In genomic region chr14:40955596-40956251, GRCm38 (mm10) we compare ENCODE assay signal across 8 mouse cellular contexts. TPM values are rescaled to one million over a fixed set of nuclear protein-coding genes. Genes with fewer than 3 reads are reported as not detected.
DNase-seq lines count a peak whose midpoint lies in the region; ATAC-seq lines count a peak whose summit lies in the region.

No protein-coding gene starts in this region.

- H3K36me3 ChIP-seq in forebrain, embryonic 12.5 days (replicated peaks) = no peaks in the 10 kb centered on the region
- H3K36me3 ChIP-seq in hindbrain, embryonic 16.5 days (ENCODE audit: control insufficient read depth, insufficient read depth, low read length) = no peaks in the 10 kb centered on the region
- no peaks in the 10 kb centered on the region for H3K36me3 ChIP-seq in liver, embryonic 11.5 days (ENCODE audit: control insufficient read depth, insufficient read depth, low read length)

- H3K4me2 ChIP-seq in forebrain, embryonic 12.5 days = peak overlapping the region; percentile 48
- peak overlapping the region; percentile 32 for H3K4me2 ChIP-seq in hindbrain, embryonic 16.5 days (ENCODE audit: low read length)
- peak overlapping the region; percentile 54 for H3K4me2 ChIP-seq in liver, embryonic 11.5 days

- H3K27me3 ChIP-seq in forebrain, embryonic 12.5 days = no peaks in the 10 kb centered on the region
- H3K27me3 ChIP-seq in hindbrain, embryonic 16.5 days (replicated peaks; ENCODE audit: control insufficient read depth, insufficient read depth, low read length) = no peaks in the 10 kb centered on the region
- no peaks in the 10 kb centered on the region for H3K27me3 ChIP-seq in liver, embryonic 11.5 days (replicated peaks; ENCODE audit: control insufficient read depth, insufficient read depth, low read length)

- H3K9me3 ChIP-seq in forebrain, embryonic 12.5 days = no peaks in the 10 kb centered on the region
- H3K9me3 ChIP-seq in hindbrain, embryonic 16.5 days (ENCODE audit: control insufficient read depth, low read length) = no peaks in the 10 kb centered on the region
- no peaks in the 10 kb centered on the region for H3K9me3 ChIP-seq in liver, embryonic 11.5 days (ENCODE audit: control insufficient read depth, low read length)

- WGBS in forebrain, embryonic 12.5 days = under 1% methylated on average over 10 of the region's 10 CpGs
- 7% methylated on average over 10 of the region's 10 CpGs for WGBS in hindbrain, embryonic 16.5 days
- 31% methylated on average over 10 of the region's 10 CpGs for WGBS in liver, embryonic 11.5 days

- ATAC-seq in forebrain, embryonic 12.5 days (ENCODE audit: low FRiP score) = peak; percentile 57
- peak; percentile 60 for ATAC-seq in hindbrain, embryonic 16.5 days
- ATAC-seq in liver, embryonic 11.5 days (replicated peaks; ENCODE audit: low FRiP score) = 0 out of 2 replicates have a peak, but pooled peaks have one; percentile 0

- DNase-seq in gastrocnemius, postnatal 14 days = peak; percentile 61
- no peak for DNase-seq in gastrocnemius, adult 18-20 months (ENCODE audit: low spot score)
- peak; percentile 50 for DNase-seq in R1 (ENCODE audit: low read depth, low spot score)
- DNase-seq in liver, embryonic 11.5 days (ENCODE audit: low spot score) = no peak
- peak; percentile 86 for DNase-seq in right cerebral cortex, adult 18-20 months
- no peak for DNase-seq in urinary bladder, adult 18-20 months (ENCODE audit: low spot score in 2 of 2)

- 0 out of 2 replicates have a peak overlapping the region, but pooled peaks have one; percentile 11 for H3K4me3 ChIP-seq in forebrain, embryonic 12.5 days (replicated peaks)
- no peak overlapping the region for H3K4me3 ChIP-seq in hindbrain, embryonic 16.5 days (ENCODE audit: low read length)
- H3K4me3 ChIP-seq in liver, embryonic 11.5 days (ENCODE audit: low read depth, low read length) = no peak overlapping the region

- H3K27ac ChIP-seq in forebrain, embryonic 12.5 days = peak overlapping the region; percentile 99
- H3K27ac ChIP-seq in hindbrain, embryonic 16.5 days (ENCODE audit: low read depth, low read length) = peak overlapping the region; percentile 85
- H3K27ac ChIP-seq in liver, embryonic 11.5 days (ENCODE audit: low read depth, low read length) = peak overlapping the region; percentile 86

- H3K9ac ChIP-seq in forebrain, embryonic 12.5 days = peak overlapping the region; percentile 51
- peak overlapping the region; percentile 61 for H3K9ac ChIP-seq in hindbrain, embryonic 16.5 days (ENCODE audit: low read depth, low read length)
- H3K9ac ChIP-seq in liver, embryonic 11.5 days (ENCODE audit: low read depth, low read length) = peak overlapping the region; percentile 68

- H3K4me1 ChIP-seq in forebrain, embryonic 12.5 days = peaks cover 89% of the 10 kb centered on the region
- H3K4me1 ChIP-seq in hindbrain, embryonic 16.5 days (ENCODE audit: control insufficient read depth, insufficient read depth, low read depth, low read length) = peaks cover 53% of the 10 kb centered on the region
- peaks cover 90% of the 10 kb centered on the region for H3K4me1 ChIP-seq in liver, embryonic 11.5 days (replicated peaks; ENCODE audit: control insufficient read depth, insufficient read depth, low read length)

- intact Hi-C loops in gastrocnemius, postnatal 14 days (cut with DNase I; ENCODE audit: low total_unique reads) = no loop called here

RNA-seq across cellular contexts. Expression of gene Tspan14, which starts 10.9 kb away (rescaled TPM):
- total RNA-seq in gastrocnemius, postnatal 14 days (2021) = 10 to 100 TPM; 16.3 to 16.8 TPM
- total RNA-seq in gastrocnemius, adult 18-20 months (2021) = 10 to 100 TPM; 10.6 to 13.1 TPM
- polyA plus RNA-seq in forebrain, embryonic 12.5 days (2016; fragmentation: Nextera tagmentation; extraction: Ambion mirVana) = 82.6 and 90.6 TPM in 2 replicates
- 52.5 and 60.6 TPM in 2 replicates for polyA plus RNA-seq in hindbrain, embryonic 16.5 days (2015; fragmentation: Nextera tagmentation; extraction: Ambion mirVana)
- polyA plus RNA-seq in liver, embryonic 11.5 days (2014; fragmentation: Nextera tagmentation; extraction: Ambion mirVana) = 65.3 and 68.1 TPM in 2 replicates

RNA-seq across cellular contexts. Expression of gene Fam213a, which starts 57.9 kb away (rescaled TPM):
- 1 to 10 TPM; 8.4 to 9.7 TPM for total RNA-seq in gastrocnemius, postnatal 14 days (2021)
- total RNA-seq in gastrocnemius, adult 18-20 months (2021) = 10 to 100 TPM; 31.6 to 31.9 TPM
- 50.5 and 54.0 TPM in 2 replicates for polyA plus RNA-seq in forebrain, embryonic 12.5 days (2016; fragmentation: Nextera tagmentation; extraction: Ambion mirVana)
- 110 and 123 TPM in 2 replicates for polyA plus RNA-seq in hindbrain, embryonic 16.5 days (2015; fragmentation: Nextera tagmentation; extraction: Ambion mirVana)
- 78.2 and 84.8 TPM in 2 replicates for polyA plus RNA-seq in liver, embryonic 11.5 days (2014; fragmentation: Nextera tagmentation; extraction: Ambion mirVana)

Comparison
In these comparisons a context has a peak if more than half of its experiments do, and no peak if none do; other contexts are left out.
1. DNase-seq: peak in gastrocnemius, postnatal 14 days (single experiment), R1 (single experiment) and right cerebral cortex, adult 18-20 months (single experiment); none in gastrocnemius, adult 18-20 months (single experiment), liver, embryonic 11.5 days (single experiment) and urinary bladder, adult 18-20 months (0 of 2).
2. ATAC-seq: peak in every context shown above with its lines; median percentile 60 in hindbrain, embryonic 16.5 days; 57 in forebrain, embryonic 12.5 days; 0 in liver, embryonic 11.5 days.
3. Peak in every context shown above with its lines, with median percentiles within 50 percentile points of each other: H3K27ac ChIP-seq, H3K4me2 ChIP-seq and H3K9ac ChIP-seq.